Mouse (Mus musculus) liver, embryonic 14.5 days (tissue): ENCODE measurements at regions not wholly inside any gene's neighbourhood (a gene's known extent, or its start where the extent isn't known, plus 50 kb on each side); places are given as distances from the start of the nearest gene placed in this dataset.

Experiments
- CTCF ChIP-seq: IDR thresholded peaks from 2 replicates; pipeline ENCODE4 v1.5.1; 2016; ENCODE audit warnings: antibody characterized with exemption, low read depth, control low read depth
- EP300 ChIP-seq: IDR thresholded peaks from 2 replicates; pipeline ENCODE4 v1.6.1; 2016; ENCODE audit warnings: antibody characterized with exemption, low read depth

DNA sequence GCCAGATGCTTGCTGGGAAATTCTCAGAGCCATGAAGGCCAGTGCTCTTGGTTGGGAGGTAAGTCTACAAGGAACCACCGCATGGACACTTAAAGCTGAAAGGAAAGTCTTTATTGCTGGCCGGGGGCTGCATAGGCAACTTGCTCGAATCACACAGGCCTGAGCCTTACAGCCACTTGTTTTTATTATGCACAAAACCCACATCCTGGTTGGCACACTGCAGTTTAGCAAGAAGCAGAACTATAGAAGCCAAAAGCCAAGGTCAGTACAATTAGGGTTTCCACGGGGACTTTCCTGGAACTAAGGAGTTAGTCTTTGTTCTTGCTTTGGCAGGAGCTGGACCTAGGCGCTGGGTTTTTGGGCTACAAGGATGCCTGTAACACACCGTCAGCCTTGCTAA lies 132.7 kb downstream of the Diras2 start:
- TF ChIP-seq EP300 (no peak), CTCF (no peak)
